ENCODE assay signal across 8 mouse cellular contexts in genomic region chr9:22188025-22188611, GRCm38 (mm10). TPM values are rescaled to one million over a fixed set of nuclear protein-coding genes. Genes with fewer than 3 reads are reported as not detected.
A peak's percentile ranks its signal among the peaks of the same experiment; 100 is the strongest.
DNase-seq lines count a peak whose midpoint lies in the region; ATAC-seq and TF ChIP-seq lines count a peak whose summit lies in the region.

TSS of gene Zfp872 (plus strand) at chr9:22188090.

- peak within 1 kb of the TSS; percentile 30 for H3K4me2 ChIP-seq in liver, embryonic 14.5 days (ENCODE audit: low read depth)
- peak within 1 kb of the TSS; percentile 80 for H3K4me2 ChIP-seq in neural tube, embryonic 15.5 days

- H3K4me1 ChIP-seq in liver, embryonic 14.5 days (replicated peaks; ENCODE audit: control insufficient read depth in 2 of 2, insufficient read depth in 2 of 2, low read length in 1 of 2) = no peaks in the 10 kb centered on the region
- H3K4me1 ChIP-seq in neural tube, embryonic 15.5 days = peaks cover 9% of the 10 kb centered on the region; the same call in 1 of the 2 replicates

- H3K9me3 ChIP-seq in liver, embryonic 14.5 days (ENCODE audit: control insufficient read depth, low read length) = peaks cover 2% of the 10 kb centered on the region
- peaks cover 4% of the 10 kb centered on the region; the same call in 1 of the 2 replicates for H3K9me3 ChIP-seq in neural tube, embryonic 15.5 days (replicated peaks)

- peak; percentile 29 to 33 for DNase-seq in layer of hippocampus, postnatal 14 days (ENCODE audit: low spot score in 2 of 2)
- DNase-seq in layer of hippocampus, adult 11-12 months (ENCODE audit: low spot score) = no peak
- DNase-seq in embryo, embryonic 9.5 days (ENCODE audit: extremely low spot score) = peak; percentile 61
- DNase-seq in heart, adult 9 months (ENCODE audit: low spot score in 2 of 2) = peak; percentile 10 to 11
- DNase-seq in kidney, adult 8-10 months = peak; percentile 11 to 25
- no peak for DNase-seq in liver, embryonic 14.5 days (ENCODE audit: low read depth in 3 of 3, low spot score in 3 of 3)
- peak; percentile 37 to 65 for DNase-seq in urinary bladder, postnatal 4 days (ENCODE audit: low spot score in 2 of 2)

- peaks cover 11% of the 10 kb centered on the region for H3K27me3 ChIP-seq in liver, embryonic 14.5 days (ENCODE audit: control insufficient read depth, insufficient read depth, low read length)
- no peaks in the 10 kb centered on the region for H3K27me3 ChIP-seq in neural tube, embryonic 15.5 days (replicated peaks)

- no peak for ATAC-seq in liver, embryonic 14.5 days (ENCODE audit: insufficient read depth)
- peak; percentile 91 for ATAC-seq in neural tube, embryonic 15.5 days (ENCODE audit: low FRiP score)

- 20% methylated on average over 43 of the region's 43 CpGs for WGBS in liver, embryonic 14.5 days (ENCODE audit: insufficient replicate concordance)
- 9% methylated on average over 43 of the region's 43 CpGs for WGBS in neural tube, embryonic 15.5 days

- H3K27ac ChIP-seq in liver, embryonic 14.5 days = no peak within 1 kb of the TSS
- 0 out of 2 replicates have a peak within 1 kb of the TSS, but pooled peaks have one; percentile 41 for H3K27ac ChIP-seq in neural tube, embryonic 15.5 days (replicated peaks)

- no peak for TF ChIP-seq CTCF in liver, embryonic 14.5 days (IDR thresholded peaks at IDR 0.05; ENCODE audit: low read depth)

- no peaks in the 10 kb centered on the region for H3K36me3 ChIP-seq in liver, embryonic 14.5 days (replicated peaks; ENCODE audit: control insufficient read depth, insufficient read depth, low read depth)
- no peaks in the 10 kb centered on the region for H3K36me3 ChIP-seq in neural tube, embryonic 15.5 days

- no peak for TF ChIP-seq EP300 in liver, embryonic 14.5 days (IDR thresholded peaks at IDR 0.05; ENCODE audit: low read depth)

- H3K9ac ChIP-seq in liver, embryonic 14.5 days (replicated peaks) = no peak within 1 kb of the TSS
- H3K9ac ChIP-seq in neural tube, embryonic 15.5 days (replicated peaks) = peak within 1 kb of the TSS; percentile 50

- H3K4me3 ChIP-seq in liver, embryonic 14.5 days (ENCODE audit: insufficient read depth in 1 of 2, low read depth in 2 of 2, low read length in 2 of 2) = no peak within 1 kb of the TSS; a peak in 1 of 4 replicates
- peak within 1 kb of the TSS; percentile 50 for H3K4me3 ChIP-seq in neural tube, embryonic 15.5 days (replicated peaks)

RNA-seq across cellular contexts. Expression of gene Zfp872, which starts in this region (rescaled TPM):
- total RNA-seq in layer of hippocampus, postnatal 14 days (2021) = under 1 TPM; 0.12 TPM
- polyA plus RNA-seq in liver, embryonic 14.5 days (2012; rRNA removed) = not detected in 2 replicates
- not detected in 2 replicates for polyA plus RNA-seq in liver, embryonic 14.5 days (2014; fragmentation: Nextera tagmentation; extraction: Ambion mirVana)
- polyA plus RNA-seq in neural tube, embryonic 15.5 days (2015; fragmentation: Nextera tagmentation; extraction: Ambion mirVana) = 0.42 and 0.58 TPM in 2 replicates

Comparison
In these comparisons a context has a peak if more than half of its experiments do, and no peak if none do; other contexts are left out.
1. Peak in DNase-seq in layer of hippocampus, postnatal 14 days; RNA of the gene not detected or under 1 TPM.
2. Peak in ATAC-seq, H3K4me3 ChIP-seq, H3K27ac ChIP-seq, H3K9ac ChIP-seq and H3K4me2 ChIP-seq in neural tube, embryonic 15.5 days; RNA of the gene not detected or under 1 TPM.
3. DNase-seq: peak in embryo, embryonic 9.5 days (single experiment), heart, adult 9 months (2 of 2), kidney, adult 8-10 months (2 of 2) and urinary bladder, postnatal 4 days (2 of 2); none in layer of hippocampus, adult 11-12 months (single experiment) and liver, embryonic 14.5 days (0 of 3).